7 mouse cellular contexts compared by ENCODE assay signal in genomic region chr2:69823129-69823677, GRCm38 (mm10). TPM values are rescaled to one million over a fixed set of nuclear protein-coding genes. Genes with fewer than 3 reads are reported as not detected.
DNase-seq lines count a peak whose midpoint lies in the region; ATAC-seq and TF ChIP-seq lines count a peak whose summit lies in the region.

No protein-coding gene starts in this region.

- WGBS in forebrain, embryonic 15.5 days: 2% methylated on average over 34 of the region's 45 CpGs
- WGBS in intestine, postnatal 0 days: 2% methylated on average over 45 of the region's 45 CpGs
- 1% methylated on average over 37 of the region's 45 CpGs for WGBS in lung, embryonic 15.5 days

- peak overlapping the region; percentile 61 for H3K4me2 ChIP-seq in forebrain, embryonic 15.5 days (replicated peaks)
- peak overlapping the region; percentile 97 for H3K4me2 ChIP-seq in intestine, postnatal 0 days (replicated peaks; ENCODE audit: low read depth)
- peak overlapping the region; percentile 80 for H3K4me2 ChIP-seq in lung, embryonic 15.5 days

- H3K9ac ChIP-seq in forebrain, embryonic 15.5 days (replicated peaks): peak overlapping the region; percentile 81
- peak overlapping the region; percentile 88 for H3K9ac ChIP-seq in intestine, postnatal 0 days (ENCODE audit: low read depth, low read length)
- peak overlapping the region; percentile 91 for H3K9ac ChIP-seq in lung, embryonic 15.5 days

- no peak for TF ChIP-seq CTCF in brain, embryonic 14.5 days (IDR thresholded peaks at IDR 0.05; ENCODE audit: borderline replicate concordance, extremely low read depth, insufficient read depth, insufficient read length)
- no peak for TF ChIP-seq CTCF in intestine, postnatal 0 days (IDR thresholded peaks at IDR 0.05; ENCODE audit: low read depth)

- DNase-seq in spleen, adult 12 weeks (ENCODE audit: low spot score): peak; percentile 19
- no peak for DNase-seq in spleen, postnatal 36 days (ENCODE audit: low spot score in 2 of 2)
- DNase-seq in brain, embryonic 14.5 days (ENCODE audit: low read depth): peak; percentile 84
- peak; percentile 67 to 71 for DNase-seq in right cerebral cortex, postnatal 10 days (ENCODE audit: low spot score in 2 of 2)

- H3K4me3 ChIP-seq in forebrain, embryonic 15.5 days: peak overlapping the region; percentile 70
- peak overlapping the region; percentile 83 for H3K4me3 ChIP-seq in intestine, postnatal 0 days (ENCODE audit: low read depth, low read length)
- peak overlapping the region; percentile 88 for H3K4me3 ChIP-seq in lung, embryonic 15.5 days

- H3K9me3 ChIP-seq in forebrain, embryonic 15.5 days: no peaks in the 10 kb centered on the region
- no peaks in the 10 kb centered on the region for H3K9me3 ChIP-seq in intestine, postnatal 0 days (ENCODE audit: control insufficient read depth)
- H3K9me3 ChIP-seq in lung, embryonic 15.5 days: no peaks in the 10 kb centered on the region

- peak overlapping the region; percentile 93 for H3K27ac ChIP-seq in forebrain, embryonic 15.5 days (replicated peaks)
- H3K27ac ChIP-seq in intestine, postnatal 0 days (ENCODE audit: low read depth, low read length): peak overlapping the region; percentile 91
- peak overlapping the region; percentile 95 for H3K27ac ChIP-seq in lung, embryonic 15.5 days

- peaks cover 38% of the 10 kb centered on the region for H3K4me1 ChIP-seq in forebrain, embryonic 15.5 days
- H3K4me1 ChIP-seq in intestine, postnatal 0 days (replicated peaks; ENCODE audit: control insufficient read depth, insufficient read depth, low read length): peaks cover 6% of the 10 kb centered on the region; the same call in 1 of the 2 replicates
- peaks cover 9% of the 10 kb centered on the region for H3K4me1 ChIP-seq in lung, embryonic 15.5 days

- peak; percentile 89 for ATAC-seq in forebrain, embryonic 15.5 days (replicated peaks)
- peak; percentile 70 for ATAC-seq in intestine, postnatal 0 days
- ATAC-seq in lung, embryonic 15.5 days (ENCODE audit: borderline replicate concordance, extremely low read depth, low FRiP score, low TSS enrichment): peak; percentile 36

- no peak for TF ChIP-seq POLR2A in brain, embryonic 14.5 days (IDR thresholded peaks at IDR 0.05; ENCODE audit: borderline replicate concordance, extremely low read depth, insufficient read depth, insufficient read length, poor library complexity, severe bottlenecking)

- H3K36me3 ChIP-seq in forebrain, embryonic 15.5 days: no peaks in the 10 kb centered on the region
- no peaks in the 10 kb centered on the region for H3K36me3 ChIP-seq in intestine, postnatal 0 days (ENCODE audit: control insufficient read depth, insufficient read depth)
- no peaks in the 10 kb centered on the region for H3K36me3 ChIP-seq in lung, embryonic 15.5 days

- no peaks in the 10 kb centered on the region for H3K27me3 ChIP-seq in forebrain, embryonic 15.5 days
- H3K27me3 ChIP-seq in intestine, postnatal 0 days (replicated peaks; ENCODE audit: control insufficient read depth, insufficient read depth, low read length): no peaks in the 10 kb centered on the region
- H3K27me3 ChIP-seq in lung, embryonic 15.5 days: no peaks in the 10 kb centered on the region

RNA-seq across cellular contexts. Expression of gene Klhl23, which starts 1.5 kb away (rescaled TPM):
- polyA plus RNA-seq in brain, embryonic 14.5 days (2012; rRNA removed): 39.4 and 56.3 TPM in 2 replicates
- polyA plus RNA-seq in forebrain, embryonic 15.5 days (2015; fragmentation: Nextera tagmentation; extraction: Ambion mirVana): 64.5 TPM in 2 replicates
- polyA plus RNA-seq in intestine, postnatal 0 days (2015; fragmentation: Nextera tagmentation; extraction: Ambion mirVana): 17.3 and 21.3 TPM in 2 replicates
- polyA plus RNA-seq in lung, embryonic 15.5 days (2015; fragmentation: Nextera tagmentation; extraction: Ambion mirVana): 36.4 and 38.6 TPM in 2 replicates

RNA-seq across cellular contexts. Expression of gene Phospho2, which starts 33.8 kb away (rescaled TPM):
- 46.7 and 51.7 TPM in 2 replicates for polyA plus RNA-seq in brain, embryonic 14.5 days (2012; rRNA removed)
- 36.7 and 38.5 TPM in 2 replicates for polyA plus RNA-seq in forebrain, embryonic 15.5 days (2015; fragmentation: Nextera tagmentation; extraction: Ambion mirVana)
- polyA plus RNA-seq in intestine, postnatal 0 days (2015; fragmentation: Nextera tagmentation; extraction: Ambion mirVana): 23.8 and 26.0 TPM in 2 replicates
- polyA plus RNA-seq in lung, embryonic 15.5 days (2015; fragmentation: Nextera tagmentation; extraction: Ambion mirVana): 19.2 and 19.4 TPM in 2 replicates

RNA-seq across cellular contexts. Expression of gene Ccdc173, which starts 33.8 kb away (rescaled TPM):
- polyA plus RNA-seq in brain, embryonic 14.5 days (2012; rRNA removed): 2.1 and 3.5 TPM in 2 replicates
- 2.6 and 3.1 TPM in 2 replicates for polyA plus RNA-seq in forebrain, embryonic 15.5 days (2015; fragmentation: Nextera tagmentation; extraction: Ambion mirVana)
- polyA plus RNA-seq in intestine, postnatal 0 days (2015; fragmentation: Nextera tagmentation; extraction: Ambion mirVana): 0.50 and 0.75 TPM in 2 replicates
- polyA plus RNA-seq in lung, embryonic 15.5 days (2015; fragmentation: Nextera tagmentation; extraction: Ambion mirVana): 2.6 and 3.2 TPM in 2 replicates

RNA-seq across cellular contexts. Expression of gene Ssb, which starts 38.2 kb away (rescaled TPM):
- 119 and 122 TPM in 2 replicates for polyA plus RNA-seq in brain, embryonic 14.5 days (2012; rRNA removed)
- 299 and 312 TPM in 2 replicates for polyA plus RNA-seq in forebrain, embryonic 15.5 days (2015; fragmentation: Nextera tagmentation; extraction: Ambion mirVana)
- polyA plus RNA-seq in intestine, postnatal 0 days (2015; fragmentation: Nextera tagmentation; extraction: Ambion mirVana): 189 and 192 TPM in 2 replicates
- 296 TPM in 2 replicates for polyA plus RNA-seq in lung, embryonic 15.5 days (2015; fragmentation: Nextera tagmentation; extraction: Ambion mirVana)

Comparison
In these comparisons a context has a peak if more than half of its experiments do, and no peak if none do; other contexts are left out.
1. DNase-seq: peak in spleen, adult 12 weeks (single experiment), brain, embryonic 14.5 days (single experiment) and right cerebral cortex, postnatal 10 days (2 of 2); none in spleen, postnatal 36 days (0 of 2).
2. ATAC-seq: peak in every context shown above with its lines; median percentile 89 in forebrain, embryonic 15.5 days; 70 in intestine, postnatal 0 days; 36 in lung, embryonic 15.5 days.
3. Peak in every context shown above with its lines, with median percentiles within 50 percentile points of each other: H3K27ac ChIP-seq, H3K4me2 ChIP-seq, H3K4me3 ChIP-seq and H3K9ac ChIP-seq.